Mouse (Mus musculus): ENCODE measurements around the gene Sesn3. TPM values are rescaled to one million over a fixed set of nuclear protein-coding genes. Genes with fewer than 3 reads are reported as not detected.

The Sesn3 gene
- total and polyA plus RNA-seq, 3 experiments = 3.9 to 14.3 (median 4.6) TPM

- peak; percentile 85 for TF ChIP-seq TCF12 (IDR thresholded peaks at IDR 0.05; ENCODE audit: low read depth, low read length)
- peak; percentile 60; the same call in 1 of the 2 replicates for TF ChIP-seq MAX (IDR thresholded peaks at IDR 0.05; ENCODE audit: low read length)
- peak; percentile 57; the same call in 1 of the 2 replicates for TF ChIP-seq IRF4 (IDR thresholded peaks at IDR 0.05; ENCODE audit: low read depth, low read length)
- TF ChIP-seq MAZ (IDR thresholded peaks at IDR 0.05; ENCODE audit: low read depth, low read length) = no peak; the same call in 1 of the 2 replicates
- TF ChIP-seq EP300 (IDR thresholded peaks at IDR 0.05; ENCODE audit: low read length) = no peak
- 0 out of 2 replicates have a peak, but pooled peaks have one; percentile 18 for TF ChIP-seq SIN3A (IDR thresholded peaks at IDR 0.05; ENCODE audit: low read length)
- TF ChIP-seq ETS1 (conservative IDR thresholded peaks at IDR 0.05; ENCODE audit: low read depth, low read length) = peak; percentile 25; the same call in 1 of the 2 replicates
- no peak for TF ChIP-seq JUN (IDR thresholded peaks at IDR 0.05; ENCODE audit: insufficient read depth, low read depth, low read length)
Measured at GRCm38 (mm10) chr9:14380386-14381285, 105.8 kb downstream of the Sesn3 start (continued).

DNA sequence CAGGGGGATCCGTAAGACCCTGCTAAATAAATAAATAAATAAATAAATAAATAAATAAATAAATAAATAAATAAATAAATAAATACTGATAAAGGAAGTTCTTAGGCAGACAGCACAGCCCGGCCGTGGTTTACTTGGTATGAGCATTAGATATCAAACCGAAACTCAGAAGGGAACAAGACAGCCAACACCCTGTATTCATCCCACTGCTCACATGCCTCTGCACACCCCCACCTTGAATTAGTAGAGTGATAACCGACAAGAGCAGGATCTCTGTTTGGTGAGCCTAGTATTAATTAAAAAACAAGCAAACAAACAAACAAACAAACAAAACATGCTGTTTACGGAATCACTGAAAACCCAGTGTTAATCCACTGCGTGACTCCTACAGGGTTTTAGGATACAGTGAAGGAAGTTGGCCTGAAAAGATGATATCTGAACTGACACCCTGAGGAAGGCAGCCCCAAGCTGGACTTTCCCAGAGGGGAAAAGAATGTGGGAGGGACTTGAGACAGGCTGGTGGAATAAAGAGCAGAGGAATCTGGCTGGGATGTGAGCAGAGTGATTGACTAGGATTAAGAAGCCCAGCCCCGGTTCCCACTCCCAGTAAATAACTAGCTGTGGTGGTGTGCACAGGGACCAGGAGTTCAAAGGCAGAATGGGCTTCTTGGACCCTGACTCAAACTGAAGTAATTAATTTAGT lies 106.6 kb downstream of the Sesn3 start, which contains the start of gene Endod1:
Gene Endod1, minus strand, starts transcription at position 155 of the 703 bp plus-strand sequence.
- no peaks in the 10 kb centered on the region for H3K79me2 ChIP-seq (replicated peaks; ENCODE audit: control insufficient read depth, extremely low read depth, insufficient read depth, poor library complexity, severe bottlenecking)
- no peaks in the 10 kb centered on the region for H3K9me3 ChIP-seq (replicated peaks; ENCODE audit: low read length)
- H3K9ac ChIP-seq (ENCODE audit: insufficient read depth, low read depth) = peak within 1 kb of the TSS; percentile 58
- H3K4me2 ChIP-seq (ENCODE audit: insufficient read depth, low read depth, poor library complexity, severe bottlenecking) = peak within 1 kb of the TSS; percentile 45
- H3K36me3 ChIP-seq (replicated peaks in 1 of 2; ENCODE audit: control insufficient read depth in 1 of 2, insufficient read depth in 1 of 2, low read length in 1 of 2) = no peaks in the 10 kb centered on the region
- H3K27ac ChIP-seq (ENCODE audit: insufficient read depth, low read depth) = no peak within 1 kb of the TSS
- H3K4me1 ChIP-seq (ENCODE audit: control insufficient read depth in 1 of 2, insufficient read depth in 2 of 2) = peaks cover 10 to 33% of the 10 kb centered on the region in 2 experiments; a peak in 3 of 4 replicates
- no peak for DNase-seq (ENCODE audit: extremely low read depth)
- dilution Hi-C loops (cut with MboI; ENCODE audit: extremely low pct_ligation_motif_present, extremely low pct_unique_long_range_greater_than_20kb, low sequenced_read_pairs) = no loop called here
- TF ChIP-seq USF2 (conservative IDR thresholded peaks at IDR 0.05; ENCODE audit: low read depth, low read length) (no peak), BHLHE40 (IDR thresholded peaks at IDR 0.05; ENCODE audit: low read depth, low read length) (no peak), TCF12 (IDR thresholded peaks at IDR 0.05; ENCODE audit: low read depth, low read length) (no peak), HCFC1 (IDR thresholded peaks at IDR 0.05; ENCODE audit: low read depth, low read length) (no peak), ZKSCAN1 (IDR thresholded peaks at IDR 0.05; ENCODE audit: borderline replicate concordance, low read depth, low read length) (no peak), ELF1 (IDR thresholded peaks at IDR 0.05; ENCODE audit: low read depth, low read length) (no peak), USF1 (IDR thresholded peaks at IDR 0.05; ENCODE audit: low read depth, low read length) (no peak), CTCF (conservative IDR thresholded peaks at IDR 0.05 in 1 of 2, IDR thresholded peaks at IDR 0.05 in 1 of 2; ENCODE audit: low read depth in 2 of 2, low read length in 2 of 2) (no peak)
- in situ Hi-C loops (cut with MboI; ENCODE audit: low pct_ligation_motif_present, low pct_unique_long_range_greater_than_20kb, low sequenced_read_pairs) = no loop called here
- H3K27me3 ChIP-seq (replicated peaks) = peaks cover 15% of the 10 kb centered on the region
- peak within 1 kb of the TSS; percentile 49 to 63 (median 61) for H3K4me3 ChIP-seq (replicated peaks in 1 of 3; ENCODE audit: low read depth in 2 of 3, low read length in 2 of 3, poor library complexity in 1 of 3)

Measured in CH12.LX (cell line).